Mouse (Mus musculus): Measurements from ENCODE around the gene Sh3kbp1.

GRCm38 (mm10) chrX:159629203-159629602 lies 2.1 kb downstream of the Sh3kbp1 start:
- no peak for TF ChIP-seq POLR2A (IDR thresholded peaks at IDR 0.05; ENCODE audit: borderline replicate concordance, control insufficient read depth, low read depth, low read length)
- TF ChIP-seq CTCF (IDR thresholded peaks at IDR 0.05; ENCODE audit: control insufficient read depth, insufficient read depth, low read length), result no peak

Data from bone marrow, adult 2 months (tissue).